Mouse (Mus musculus) bone marrow macrophage, adult 2 months (primary cell): ENCODE results near the gene Pacs1. TPM values are rescaled to one million over a fixed set of nuclear protein-coding genes. Genes with fewer than 3 reads are reported as not detected.

ENCODE experiments used
- H3K27ac ChIP-seq: 2 replicates; pipeline ENCODE4 v1.5.1; 2012; ENCODE audit warnings: low read depth, low read length; ENCODE audit not compliant: insufficient read depth
- H3K4me1 ChIP-seq: 2 replicates; pipeline ENCODE4 v1.6.1; 2012; ENCODE audit warnings: low read length; ENCODE audit not compliant: control insufficient read depth, insufficient read depth
- H3K4me3 ChIP-seq: 2 replicates; pipeline ENCODE4 v1.5.1; 2012; ENCODE audit warnings: mild to moderate bottlenecking, low read length, moderate library complexity; ENCODE audit not compliant: insufficient read depth
- CTCF ChIP-seq: IDR thresholded peaks from 2 replicates; pipeline ENCODE4 v1.5.1; 2012; ENCODE audit warnings: low read depth, mild to moderate bottlenecking, low read length, moderate library complexity
- POLR2A ChIP-seq: IDR thresholded peaks from 2 replicates; pipeline ENCODE4 v1.6.1; 2012; ENCODE audit warnings: mild to moderate bottlenecking, low read depth, low read length, borderline replicate concordance
- polyA plus RNA-seq: library from polyadenylated mRNA; stranded (reverse); fragments of >200 nt; gene quantifications from 2 replicates; pipeline ENCODE4 v1.2.4, GENCODE M21; 2012; ENCODE audit not compliant: missing spikeins, insufficient read depth, insufficient read length

Pacs1 gene
- polyA plus RNA-seq, 1 experiment: 32.7 TPM

GRCm38 (mm10) chr19:5295736-5296075 is 22.8 kb upstream of the Pacs1 start:
- Histone ChIP-seq H3K4me3 (peak overlapping the region; percentile 74), H3K27ac (peak overlapping the region; percentile 62), H3K4me1 (peaks cover 15% of the 10 kb centered on the region)
- TF ChIP-seq CTCF: peak; percentile 2; the same call in 1 of the 2 replicates
- TF ChIP-seq POLR2A: no peak

GRCm38 (mm10) chr19:5294972-5295735 is 22.2 kb upstream of the Pacs1 start, which contains the start of gene Sf3b2:
Gene Sf3b2 (minus strand): TSS chr19:5295455.
- peak within 1 kb of the TSS; percentile 94 for H3K4me3 ChIP-seq
- no peak for TF ChIP-seq POLR2A
- TF ChIP-seq CTCF: peak; percentile 7; the same call in 1 of the 2 replicates
- peaks cover 15% of the 10 kb centered on the region for H3K4me1 ChIP-seq
- peak within 1 kb of the TSS; percentile 62 for H3K27ac ChIP-seq

GRCm38 (mm10) chr19:5278381-5278780 is 5.5 kb upstream of the Pacs1 start:
- TF ChIP-seq POLR2A (no peak), CTCF (no peak)

GRCm38 (mm10) chr19:5277140-5277539 is 4.2 kb upstream of the Pacs1 start:
- TF ChIP-seq CTCF: no peak
- no peak for TF ChIP-seq POLR2A
- Histone ChIP-seq H3K4me3 (no peak overlapping the region), H3K4me1 (peaks cover 20% of the 10 kb centered on the region), H3K27ac (no peak overlapping the region)

More at GRCm38 (mm10) chr19:5278381-5278780, 5.5 kb upstream of the Pacs1 start:
- Histone ChIP-seq H3K4me1 (peaks cover 18% of the 10 kb centered on the region), H3K4me3 (no peak overlapping the region), H3K27ac (no peak overlapping the region)

GRCm38 (mm10) chr19:5276531-5276930 is 3.6 kb upstream of the Pacs1 start:
- H3K4me3 ChIP-seq: no peak overlapping the region
- TF ChIP-seq POLR2A (no peak), CTCF (no peak)
- no peak overlapping the region for H3K27ac ChIP-seq
- H3K4me1 ChIP-seq: peaks cover 21% of the 10 kb centered on the region

- no peak for TF ChIP-seq POLR2A
- TF ChIP-seq CTCF: no peak
- peaks cover 23% of the 10 kb centered on the region for H3K4me1 ChIP-seq
- H3K27ac ChIP-seq: no peak overlapping the region
- no peak overlapping the region for H3K4me3 ChIP-seq
Observed at GRCm38 (mm10) chr19:5275736-5276135, 2.8 kb upstream of the Pacs1 start.

- H3K4me3 ChIP-seq: no peak overlapping the region
- no peak for TF ChIP-seq CTCF
- no peak for TF ChIP-seq POLR2A
- peak overlapping the region; percentile 82 for H3K27ac ChIP-seq
- peaks cover 27% of the 10 kb centered on the region for H3K4me1 ChIP-seq
Observed at GRCm38 (mm10) chr19:5274641-5275040, 1.7 kb upstream of the Pacs1 start.

GRCm38 (mm10) chr19:5273916-5274315 is 997 bp upstream of the Pacs1 start:
- no peak for TF ChIP-seq POLR2A
- TF ChIP-seq CTCF: no peak
- Histone ChIP-seq H3K4me3 (no peak overlapping the region), H3K27ac (peak overlapping the region; percentile 82), H3K4me1 (peaks cover 27% of the 10 kb centered on the region)

- TF ChIP-seq POLR2A: no peak
- no peak for TF ChIP-seq CTCF
- Histone ChIP-seq H3K27ac (peak overlapping the region; percentile 82), H3K4me3 (peak overlapping the region; percentile 90), H3K4me1 (peaks cover 28% of the 10 kb centered on the region)
Observed at GRCm38 (mm10) chr19:5272326-5272795, 558 bp downstream of the Pacs1 start.

GRCm38 (mm10) chr19:5271430-5271829 is 1.5 kb downstream of the Pacs1 start:
- Histone ChIP-seq H3K4me3 (no peak overlapping the region), H3K27ac (no peak overlapping the region), H3K4me1 (peaks cover 32% of the 10 kb centered on the region)
- TF ChIP-seq POLR2A (no peak), CTCF (no peak)

- TF ChIP-seq CTCF (no peak), POLR2A (no peak)
- H3K4me1 ChIP-seq: peaks cover 33% of the 10 kb centered on the region
- H3K27ac ChIP-seq: no peak overlapping the region
- H3K4me3 ChIP-seq: no peak overlapping the region
Observed at GRCm38 (mm10) chr19:5269392-5269791, 3.5 kb downstream of the Pacs1 start.
